ENCODE assay signal across 51 mouse cellular contexts in the genomic region with DNA sequence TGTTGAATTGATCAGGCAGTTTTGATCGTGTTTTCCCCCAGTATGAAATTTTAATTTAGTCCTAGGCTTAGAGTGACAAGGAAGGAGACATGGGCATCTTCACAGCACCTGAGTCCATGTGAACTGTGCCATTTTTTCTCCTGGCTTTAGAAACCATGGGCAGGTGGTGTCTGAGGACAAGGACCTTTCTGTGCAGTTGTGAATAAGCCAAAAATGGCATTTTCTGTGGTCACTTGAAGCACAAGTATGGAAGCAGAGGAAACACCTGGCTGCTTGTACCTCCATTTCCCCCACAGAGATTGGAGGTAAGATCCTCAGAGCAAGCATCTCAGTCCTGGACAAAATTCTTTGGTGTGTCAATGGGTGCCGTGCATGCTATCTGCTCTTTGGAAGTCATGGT. TPM values are rescaled to one million over a fixed set of nuclear protein-coding genes. Genes with fewer than 3 reads are reported as not detected.
"Had no signal": no experiment of that assay in that cellular context is flagged by ENCODE, and none has a peak within 500 bp of the region (broad histone marks: within the 10 kb centered on the region; RNA-seq: fewer than 3 reads in every experiment).

No protein-coding gene starts in this region.

- H3K36me3 ChIP-seq: heart, embryonic 12.5 days; heart, embryonic 13.5 days; heart, embryonic 15.5 days; hindbrain, embryonic 10.5 days; hindbrain, embryonic 12.5 days; hindbrain, embryonic 13.5 days; hindbrain, embryonic 15.5 days; intestine, embryonic 15.5 days; kidney, embryonic 15.5 days had no signal

- DNase-seq: heart, postnatal 14 days; heart, postnatal 36 days; heart, postnatal 4 days; kidney, adult 11 months; kidney, adult 18-20 months; kidney, adult 2 months; kidney, adult 8-10 months; kidney, adult 9 months; kidney, postnatal 10 days; kidney, postnatal 14 days; kidney, postnatal 25 days; kidney, postnatal 36 days; kidney, postnatal 4 days; layer of hippocampus, adult 9-11 months; layer of hippocampus, postnatal 36 days had no signal

- H3K27ac ChIP-seq: heart, embryonic 13.5 days; heart, embryonic 15.5 days; hindbrain, embryonic 10.5 days; hindbrain, embryonic 12.5 days; hindbrain, embryonic 13.5 days; hindbrain, embryonic 14.5 days; hindbrain, embryonic 15.5 days; hindbrain, postnatal 0 days; intestine, embryonic 15.5 days; kidney, embryonic 15.5 days; kidney, postnatal 0 days; layer of hippocampus, adult 2 months; left cerebral cortex, adult 2 months had no signal

- H3K9me3 ChIP-seq: heart, embryonic 12.5 days; heart, embryonic 13.5 days; heart, embryonic 15.5 days; hindbrain, embryonic 10.5 days; hindbrain, embryonic 12.5 days; hindbrain, embryonic 13.5 days; hindbrain, embryonic 15.5 days; intestine, embryonic 15.5 days; kidney, embryonic 15.5 days had no signal

- H3K4me3 ChIP-seq: heart, embryonic 12.5 days; heart, embryonic 13.5 days; heart, embryonic 15.5 days; hindbrain, embryonic 10.5 days; hindbrain, embryonic 12.5 days; hindbrain, embryonic 13.5 days; hindbrain, embryonic 15.5 days; intestine, embryonic 15.5 days; kidney, embryonic 15.5 days; layer of hippocampus, adult 2 months; left cerebral cortex, adult 2 months had no signal

- H3K27me3 ChIP-seq: heart, embryonic 12.5 days; heart, embryonic 13.5 days; heart, embryonic 15.5 days; hindbrain, embryonic 12.5 days; hindbrain, embryonic 13.5 days; hindbrain, embryonic 15.5 days; intestine, embryonic 15.5 days; kidney, embryonic 15.5 days had no signal

- H3K4me2 ChIP-seq: heart, embryonic 11.5 days; heart, embryonic 12.5 days; heart, embryonic 13.5 days; heart, embryonic 15.5 days; hindbrain, embryonic 12.5 days; hindbrain, embryonic 13.5 days; hindbrain, embryonic 14.5 days; hindbrain, embryonic 15.5 days; intestine, embryonic 15.5 days; kidney, embryonic 15.5 days had no signal

- H3K4me1 ChIP-seq: heart, embryonic 12.5 days; heart, embryonic 13.5 days; heart, embryonic 15.5 days; hindbrain, embryonic 15.5 days; intestine, embryonic 15.5 days; kidney, embryonic 15.5 days had no signal

- H3K9ac ChIP-seq: heart, embryonic 12.5 days; heart, embryonic 13.5 days; heart, embryonic 15.5 days; hindbrain, embryonic 12.5 days; hindbrain, embryonic 13.5 days; hindbrain, embryonic 14.5 days; hindbrain, embryonic 15.5 days; intestine, embryonic 15.5 days; kidney, embryonic 15.5 days had no signal

RNA-seq across cellular contexts. Expression of a gene that starts 12.5 kb away (rescaled TPM):
- total RNA-seq: heart, postnatal 14 days; heart, postnatal 25 days; heart, postnatal 36 days; heart, postnatal 4 days; hematopoietic stem cell, adult 5-6 weeks; hindbrain, postnatal 0 days; layer of hippocampus, adult 18-20 months; layer of hippocampus, adult 2 months; layer of hippocampus, adult 8-10 months; layer of hippocampus, postnatal 10 days; layer of hippocampus, postnatal 14 days; layer of hippocampus, postnatal 25 days; layer of hippocampus, postnatal 36 days; left cerebral cortex, adult 18-20 months; left cerebral cortex, adult 2 months; left cerebral cortex, adult 8-10 months had no signal
- polyA plus RNA-seq: heart, embryonic 11.5 days; heart, embryonic 12.5 days; heart, embryonic 13.5 days; heart, embryonic 14.5 days; heart, embryonic 15.5 days; heart, embryonic 16.5 days; heart, postnatal 0 days; hindbrain, embryonic 10.5 days; hindbrain, embryonic 11.5 days; hindbrain, embryonic 12.5 days; hindbrain, embryonic 13.5 days; hindbrain, embryonic 14.5 days; hindbrain, embryonic 15.5 days; hindbrain, embryonic 16.5 days; hindbrain, postnatal 0 days; inflammation-experienced regulatory T-cells, adult 6 months; intestine, embryonic 14.5 days; intestine, embryonic 15.5 days; intestine, embryonic 16.5 days; intestine, postnatal 0 days; kidney, adult 2 months; kidney, embryonic 14.5 days; kidney, embryonic 15.5 days; kidney, embryonic 16.5 days; kidney, postnatal 0 days; large intestine, adult 2 months had no signal
